Mouse (Mus musculus) forebrain, embryonic 11.5 days (tissue): ENCODE data around the gene Dync1li2. TPM values are rescaled to one million over a fixed set of nuclear protein-coding genes. Genes with fewer than 3 reads are reported as not detected.
A peak's percentile ranks its signal among the peaks of the same experiment; 100 is the strongest.

Experiments used
- ATAC-seq: fragments of 200-750 bp; cut with Nextera tagmentation; replicated peaks from 2 replicates; pipeline ENCODE4 v1.8.0; 2017; ENCODE audit warnings: moderate TSS enrichment; ENCODE audit not compliant: low FRiP score
- DNase-seq: peaks from one replicate; pipeline ENCODE4 v3.0.0-alpha.2; 2017; ENCODE audit warnings: low spot score
- H3K27ac ChIP-seq: fragments of 300-500 bp; sonication (generic); 2 replicates; pipeline ENCODE4 v1.5.1; 2014; ENCODE audit warnings: low read depth, low read length
- H3K27me3 ChIP-seq: fragments of 300-500 bp; sonication (generic); 2 replicates; pipeline ENCODE4 v1.6.1; 2014; ENCODE audit warnings: mild to moderate bottlenecking, low read length, mixed read lengths; ENCODE audit not compliant: control insufficient read depth, insufficient read depth
- H3K36me3 ChIP-seq: fragments of 300-500 bp; sonication (generic); 2 replicates; pipeline ENCODE4 v1.6.1; 2014; ENCODE audit warnings: mild to moderate bottlenecking, low read length, moderate library complexity, mixed read lengths; ENCODE audit not compliant: control insufficient read depth, insufficient read depth
- H3K4me1 ChIP-seq: fragments of 300-500 bp; sonication (generic); replicated peaks from 2 replicates; pipeline ENCODE4 v1.6.1; 2014; ENCODE audit warnings: low read length, mixed read lengths; ENCODE audit not compliant: control insufficient read depth, insufficient read depth
- H3K4me2 ChIP-seq: fragments of 300-500 bp; sonication (generic); 2 replicates; pipeline ENCODE4 v1.6.1; 2014; ENCODE audit warnings: low read depth, mild to moderate bottlenecking, low read length, moderate library complexity, mixed read lengths; ENCODE audit not compliant: severe bottlenecking
- H3K4me3 ChIP-seq: fragments of 300-500 bp; sonication (generic); 2 replicates; pipeline ENCODE4 v1.5.1; 2014; ENCODE audit warnings: low read depth, low read length
- H3K9ac ChIP-seq: fragments of 300-500 bp; sonication (generic); 2 replicates; pipeline ENCODE4 v1.6.1; 2014; ENCODE audit warnings: low read length
- H3K9me3 ChIP-seq: fragments of 300-500 bp; sonication (generic); 2 replicates; pipeline ENCODE4 v1.6.1; 2016; ENCODE audit warnings: low read length, mixed read lengths; ENCODE audit not compliant: control insufficient read depth
- WGBS: fragments of 180-500 bp; shearing (Covaris S2); extraction: QIAGEN DNeasy Blood & Tissue Kit; methylation state at CpG from one replicate; pipeline ENCODE4 v1.1.7; 2014; 5-methylcytosine and 5-hydroxymethylcytosine counted together
- polyA plus RNA-seq: library from polyadenylated mRNA; unstranded; fragments of >200 nt; fragmentation: Nextera tagmentation; extraction: Ambion mirVana; gene quantifications from 2 replicates; pipeline ENCODE4 v1.2.1, GENCODE M21; 2014

Dync1li2 gene
- polyA plus RNA-seq, 1 experiment from 2014 or later: 105 TPM

- Histone ChIP-seq H3K9ac (peak overlapping the region; percentile 96), H3K9me3 (no peaks in the 10 kb centered on the region), H3K4me3 (peak overlapping the region; percentile 96), H3K36me3 (peaks cover 8% of the 10 kb centered on the region; the same call in 1 of the 2 replicates), H3K4me1 (peaks cover 9% of the 10 kb centered on the region; the same call in 1 of the 2 replicates), H3K4me2 (peak overlapping the region; percentile 56; the same call in 1 of the 2 replicates), H3K27ac (0 out of 2 replicates have a peak overlapping the region, but pooled peaks have one; percentile 84), H3K27me3 (no peaks in the 10 kb centered on the region)
- no peak for DNase-seq
- WGBS: 66% methylated on average over 7 of the region's 7 CpGs
- peak; percentile 59 for ATAC-seq
These were observed 355 bp upstream of the Dync1li2 start for GRCm38 (mm10) chr8:104443125-104443679.

GRCm38 (mm10) chr8:104441613-104442012 is 1.2 kb downstream of the Dync1li2 start:
- Histone ChIP-seq H3K4me2 (peak overlapping the region; percentile 56), H3K4me1 (peaks cover 9% of the 10 kb centered on the region; the same call in 1 of the 2 replicates), H3K4me3 (peak overlapping the region; percentile 96), H3K27ac (no peak overlapping the region), H3K9ac (peak overlapping the region; percentile 96), H3K9me3 (no peaks in the 10 kb centered on the region), H3K36me3 (peaks cover 12% of the 10 kb centered on the region), H3K27me3 (no peaks in the 10 kb centered on the region)
- no peak for DNase-seq
- 66% methylated on average over 7 of the region's 7 CpGs for WGBS
- no peak for ATAC-seq

- H3K4me3 ChIP-seq: no peak overlapping the region
- peaks cover 9% of the 10 kb centered on the region; the same call in 1 of the 2 replicates for H3K4me1 ChIP-seq
- H3K27me3 ChIP-seq: no peaks in the 10 kb centered on the region
- no peak for DNase-seq
- WGBS: 96% methylated on average over 8 of the region's 8 CpGs
- no peak overlapping the region for H3K9ac ChIP-seq
- ATAC-seq: no peak
- no peaks in the 10 kb centered on the region for H3K9me3 ChIP-seq
- H3K4me2 ChIP-seq: no peak overlapping the region
- peaks cover 12% of the 10 kb centered on the region for H3K36me3 ChIP-seq
- H3K27ac ChIP-seq: no peak overlapping the region
These were observed 3.4 kb downstream of the Dync1li2 start for GRCm38 (mm10) chr8:104439461-104439860.

- H3K4me3 ChIP-seq: no peak overlapping the region
- H3K9ac ChIP-seq: no peak overlapping the region
- 95% methylated on average over 13 of the region's 13 CpGs for WGBS
- H3K9me3 ChIP-seq: no peaks in the 10 kb centered on the region
- H3K27ac ChIP-seq: no peak overlapping the region
- no peaks in the 10 kb centered on the region for H3K27me3 ChIP-seq
- peaks cover 15% of the 10 kb centered on the region for H3K36me3 ChIP-seq
- no peak overlapping the region for H3K4me2 ChIP-seq
- ATAC-seq (no peak), DNase-seq (no peak)
- peaks cover 9% of the 10 kb centered on the region; the same call in 1 of the 2 replicates for H3K4me1 ChIP-seq
These were observed 5.2 kb downstream of the Dync1li2 start for GRCm38 (mm10) chr8:104437494-104438135.

- H3K27me3 ChIP-seq: no peaks in the 10 kb centered on the region
- no peak overlapping the region for H3K27ac ChIP-seq
- peaks cover 24% of the 10 kb centered on the region for H3K36me3 ChIP-seq
- WGBS: 97% methylated on average over 4 of the region's 4 CpGs
- DNase-seq (no peak), ATAC-seq (no peak)
- H3K4me1 ChIP-seq: peaks cover 7% of the 10 kb centered on the region; the same call in 1 of the 2 replicates
- no peak overlapping the region for H3K4me3 ChIP-seq
- H3K9me3 ChIP-seq: no peaks in the 10 kb centered on the region
- H3K4me2 ChIP-seq: no peak overlapping the region
- no peak overlapping the region for H3K9ac ChIP-seq
These were observed 6.3 kb downstream of the Dync1li2 start for GRCm38 (mm10) chr8:104436591-104436990.

GRCm38 (mm10) chr8:104436038-104436437 is 6.8 kb downstream of the Dync1li2 start:
- no peak overlapping the region for H3K4me2 ChIP-seq
- peaks cover 28% of the 10 kb centered on the region for H3K36me3 ChIP-seq
- H3K9ac ChIP-seq: no peak overlapping the region
- 82% methylated on average over 12 of the region's 12 CpGs for WGBS
- H3K4me1 ChIP-seq: peaks cover 3% of the 10 kb centered on the region; the same call in 1 of the 2 replicates
- no peaks in the 10 kb centered on the region for H3K9me3 ChIP-seq
- H3K27me3 ChIP-seq: no peaks in the 10 kb centered on the region
- DNase-seq: peak; percentile 83
- ATAC-seq: peak; percentile 92
- H3K4me3 ChIP-seq: no peak overlapping the region
- H3K27ac ChIP-seq: no peak overlapping the region

- ATAC-seq (no peak), DNase-seq (no peak)
- H3K27ac ChIP-seq: no peak overlapping the region
- H3K9ac ChIP-seq: no peak overlapping the region
- no peaks in the 10 kb centered on the region for H3K4me1 ChIP-seq
- no peaks in the 10 kb centered on the region for H3K9me3 ChIP-seq
- WGBS: 88% methylated on average over 18 of the region's 18 CpGs
- H3K4me3 ChIP-seq: no peak overlapping the region
- H3K4me2 ChIP-seq: no peak overlapping the region
- peaks cover 30% of the 10 kb centered on the region for H3K36me3 ChIP-seq
- no peaks in the 10 kb centered on the region for H3K27me3 ChIP-seq
These were observed 8.0 kb downstream of the Dync1li2 start for GRCm38 (mm10) chr8:104434826-104435354.

GRCm38 (mm10) chr8:104434275-104434674 is 8.6 kb downstream of the Dync1li2 start:
- DNase-seq (no peak), ATAC-seq (no peak)
- H3K4me2 ChIP-seq: no peak overlapping the region
- no peak overlapping the region for H3K4me3 ChIP-seq
- H3K36me3 ChIP-seq: peaks cover 25% of the 10 kb centered on the region
- no peaks in the 10 kb centered on the region for H3K4me1 ChIP-seq
- H3K9me3 ChIP-seq: no peaks in the 10 kb centered on the region
- no peaks in the 10 kb centered on the region for H3K27me3 ChIP-seq
- 83% methylated on average over 4 of the region's 4 CpGs for WGBS
- H3K9ac ChIP-seq: no peak overlapping the region
- H3K27ac ChIP-seq: no peak overlapping the region
